9 mouse cellular contexts compared by ENCODE assay signal in genomic region chr11:72429288-72429690, GRCm38 (mm10). TPM values are rescaled to one million over a fixed set of nuclear protein-coding genes. Genes with fewer than 3 reads are reported as not detected.
A peak's percentile ranks its signal among the peaks of the same experiment; 100 is the strongest.
DNase-seq lines count a peak whose midpoint lies in the region; ATAC-seq and TF ChIP-seq lines count a peak whose summit lies in the region.
"Had no signal": no experiment of that assay in that cellular context is flagged by ENCODE, and none has a peak within 500 bp of the region (broad histone marks: within the 10 kb centered on the region; RNA-seq: fewer than 3 reads in every experiment).

No protein-coding gene starts in this region.

- WGBS in forebrain, embryonic 13.5 days: 41% methylated on average over 7 of the region's 7 CpGs
- 44% methylated on average over 7 of the region's 7 CpGs for WGBS in lung, embryonic 14.5 days

- H3K27me3 ChIP-seq in forebrain, embryonic 13.5 days: peaks cover 4% of the 10 kb centered on the region; the same call in 1 of the 2 replicates
- no peaks in the 10 kb centered on the region for H3K27me3 ChIP-seq in lung, embryonic 14.5 days (ENCODE audit: insufficient read depth, low read length)
- H3K27me3 ChIP-seq: limb, embryonic 12.5 days had no signal

- TF ChIP-seq CTCF in lung, embryonic 14.5 days (IDR thresholded peaks at IDR 0.05; ENCODE audit: low read depth): peak; percentile 95

- in situ Hi-C loops in ES-E14 (cut with MboI; ENCODE audit: low sequenced_read_pairs in 2 of 2, unreplicated experiment in 2 of 2): loop anchor here (5.0 to 25.0 kb wide), 2 partner anchors 77 to 217 kb away; partner anchors contain the start of genes 4933427D14Rik (in 1 of the 2), Gm43951 (in 1 of the 2), Med31 (in 1 of the 2) and Txndc17 (in 1 of the 2)

- H3K36me3 ChIP-seq in ES-E14 (ENCODE audit: control insufficient read depth, insufficient read depth, low read length, poor library complexity, severe bottlenecking): no peaks in the 10 kb centered on the region
- H3K36me3 ChIP-seq in forebrain, embryonic 13.5 days (ENCODE audit: poor library complexity, severe bottlenecking): no peaks in the 10 kb centered on the region
- H3K36me3 ChIP-seq in lung, embryonic 14.5 days (ENCODE audit: insufficient read depth): no peaks in the 10 kb centered on the region
- H3K36me3 ChIP-seq: limb, embryonic 12.5 days had no signal

- H3K4me1 ChIP-seq in ES-E14 (ENCODE audit: control insufficient read depth in 2 of 2, insufficient read depth in 2 of 2, low read length in 2 of 2, poor library complexity in 1 of 2): peaks cover 0 to 5% of the 10 kb centered on the region in 2 experiments; a peak in 2 of 4 replicates
- no peaks in the 10 kb centered on the region for H3K4me1 ChIP-seq in forebrain, embryonic 13.5 days
- H3K4me1 ChIP-seq in lung, embryonic 14.5 days (ENCODE audit: insufficient read depth): no peaks in the 10 kb centered on the region

- H3K9ac ChIP-seq in ES-E14 (ENCODE audit: insufficient read depth, low read depth, low read length, poor library complexity, severe bottlenecking): no peak overlapping the region
- H3K9ac ChIP-seq in forebrain, embryonic 13.5 days: no peak overlapping the region
- no peak overlapping the region for H3K9ac ChIP-seq in lung, embryonic 14.5 days
- H3K9ac ChIP-seq: limb, embryonic 12.5 days had no signal

- no peak overlapping the region for H3K27ac ChIP-seq in ES-E14 (ENCODE audit: insufficient read depth, low read depth, low read length, poor library complexity, severe bottlenecking)
- no peak overlapping the region for H3K27ac ChIP-seq in forebrain, embryonic 13.5 days
- 0 out of 2 replicates have a peak overlapping the region, but pooled peaks have one; percentile 22 for H3K27ac ChIP-seq in lung, embryonic 14.5 days (ENCODE audit: low read depth)
- H3K27ac ChIP-seq: limb, embryonic 12.5 days had no signal

- peak overlapping the region; percentile 30; the same call in 1 of the 2 replicates for H3K4me2 ChIP-seq in forebrain, embryonic 13.5 days
- H3K4me2 ChIP-seq in lung, embryonic 14.5 days: peak overlapping the region; percentile 47; the same call in 1 of the 2 replicates
- H3K4me2 ChIP-seq: limb, embryonic 12.5 days had no signal

- peak; percentile 70 for ATAC-seq in forebrain, embryonic 13.5 days
- peak; percentile 89 for ATAC-seq in lung, embryonic 14.5 days (ENCODE audit: insufficient read depth)

- DNase-seq in ES-E14 (ENCODE audit: low read depth, low spot score): peak; percentile 81
- DNase-seq in c-Kit-positive CD71-positive TER-119-negative erythroid progenitor cells, embryonic 14.5 days (ENCODE audit: low read depth): peak; percentile 81
- peak; percentile 62 for DNase-seq in heart, postnatal 25 days (ENCODE audit: low spot score)
- peak; percentile 87 for DNase-seq in layer of hippocampus, adult 11-12 months (ENCODE audit: low spot score)
- peak; percentile 95 for DNase-seq in lung, embryonic 14.5 days
- DNase-seq in ovary, postnatal 36 days (ENCODE audit: low spot score): peak; percentile 63
- peak; percentile 60 to 71 for DNase-seq in thymus, postnatal 10 days (ENCODE audit: low spot score in 2 of 2)

- no peaks in the 10 kb centered on the region for H3K9me3 ChIP-seq in ES-E14 (ENCODE audit: control insufficient read depth, insufficient read depth, low read depth, low read length)
- H3K9me3 ChIP-seq in forebrain, embryonic 13.5 days (replicated peaks): 0 out of 2 replicates have a peak, but pooled peaks cover 3% of the 10 kb centered on the region
- H3K9me3 ChIP-seq in lung, embryonic 14.5 days (ENCODE audit: low read depth, low read length): no peaks in the 10 kb centered on the region

- intact Hi-C loops in heart, postnatal 25 days (cut with DNase I): loop anchor here (2.0 to 5.0 kb wide), 2 partner anchors 136 to 207 kb away; no protein-coding TSS in a partner anchor

- H3K4me3 ChIP-seq in ES-E14 (ENCODE audit: insufficient read depth in 1 of 2, low read depth in 1 of 2, low read length in 2 of 2, poor library complexity in 1 of 2, severe bottlenecking in 1 of 2): peak overlapping the region in 1 of 2 experiments; percentile 41; a peak in 1 of 4 replicates
- H3K4me3 ChIP-seq in forebrain, embryonic 13.5 days: no peak overlapping the region
- no peak overlapping the region for H3K4me3 ChIP-seq in lung, embryonic 14.5 days (ENCODE audit: low read depth, low read length)
- H3K4me3 ChIP-seq: limb, embryonic 12.5 days had no signal

TF ChIP-seq in ES-E14, 5 proteins besides CTCF, POLR2A, EP300 and RAD21:
- TF ChIP-seq HCFC1 (IDR thresholded peaks at IDR 0.05; ENCODE audit: borderline replicate concordance, insufficient read depth, low read length) (0 out of 2 replicates have a peak, but pooled peaks have one; percentile 47), MAFK (IDR thresholded peaks at IDR 0.05; ENCODE audit: insufficient read depth, low read depth, low read length) (no peak), ZC3H11A (IDR thresholded peaks at IDR 0.05; ENCODE audit: borderline replicate concordance, low read depth, low read length) (peak; percentile 89)
TF ChIP-seq in ES-E14: peak in this region for 2.

RNA-seq across cellular contexts. Expression of gene Ggt6, which starts 6.0 kb away (rescaled TPM):
- 0.98 and 1.4 TPM in 2 replicates for total RNA-seq in ES-E14 (2012; rRNA removed)
- polyA plus RNA-seq in forebrain, embryonic 13.5 days (2015; fragmentation: Nextera tagmentation; extraction: Ambion mirVana): not detected in 2 replicates
- under 1 TPM in 1 of 2 experiments, not detected in 1; 0.31 TPM for total RNA-seq in heart, postnatal 25 days (2021)
- not detected in 2 replicates for polyA plus RNA-seq in lung, embryonic 14.5 days (2014; fragmentation: Nextera tagmentation; extraction: Ambion mirVana)

RNA-seq across cellular contexts. Expression of gene Mybbp1a, which starts 11.9 kb away (rescaled TPM):
- 278 and 286 TPM in 2 replicates for total RNA-seq in ES-E14 (2012; rRNA removed)
- 111 and 122 TPM in 2 replicates for polyA plus RNA-seq in forebrain, embryonic 13.5 days (2015; fragmentation: Nextera tagmentation; extraction: Ambion mirVana)
- 10 to 100 TPM; 40.9 to 42.8 TPM for total RNA-seq in heart, postnatal 25 days (2021)
- polyA plus RNA-seq in lung, embryonic 14.5 days (2014; fragmentation: Nextera tagmentation; extraction: Ambion mirVana): 157 and 161 TPM in 2 replicates

RNA-seq across cellular contexts. Expression of gene Smtnl2, which starts 17.8 kb away (rescaled TPM):
- total RNA-seq in ES-E14 (2012; rRNA removed): 23.6 and 26.7 TPM in 2 replicates
- 2.2 and 2.6 TPM in 2 replicates for polyA plus RNA-seq in forebrain, embryonic 13.5 days (2015; fragmentation: Nextera tagmentation; extraction: Ambion mirVana)
- total RNA-seq in heart, postnatal 25 days (2021): 10 to 100 TPM; 19.0 to 21.6 TPM
- polyA plus RNA-seq in lung, embryonic 14.5 days (2014; fragmentation: Nextera tagmentation; extraction: Ambion mirVana): 107 and 122 TPM in 2 replicates
